Mouse (Mus musculus) liver, embryonic 13.5 days (tissue): Measurements from ENCODE around the gene Rhcg. TPM values are rescaled to one million over a fixed set of nuclear protein-coding genes. Genes with fewer than 3 reads are reported as not detected.
A peak's percentile ranks its signal among the peaks of the same experiment; 100 is the strongest.

Experiments used
- ATAC-seq: fragments of 200-750 bp; cut with Nextera tagmentation; 2 replicates; pipeline ENCODE4 v1.8.0; 2017; ENCODE audit warnings: low read depth, mild to moderate bottlenecking, moderate number of reproducible peaks, moderate library complexity
- DNase-seq: peaks from one replicate; pipeline ENCODE4 v3.0.0; 2022
- H3K27ac ChIP-seq: fragments of 300-500 bp; sonication (generic); 2 replicates; pipeline ENCODE4 v1.5.1; 2015; ENCODE audit warnings: moderate library complexity, mild to moderate bottlenecking, inconsistent platforms
- H3K27me3 ChIP-seq: fragments of 300-500 bp; sonication (generic); 2 replicates; pipeline ENCODE4 v1.6.1; 2015; ENCODE audit warnings: mild to moderate bottlenecking, inconsistent platforms
- H3K36me3 ChIP-seq: fragments of 300-500 bp; sonication (generic); 2 replicates; pipeline ENCODE4 v1.6.1; 2015; ENCODE audit warnings: mild to moderate bottlenecking, inconsistent platforms
- H3K4me1 ChIP-seq: fragments of 300-500 bp; sonication (generic); replicated peaks from 2 replicates; pipeline ENCODE4 v1.6.1; 2015; ENCODE audit warnings: inconsistent platforms
- H3K4me2 ChIP-seq: fragments of 300-500 bp; sonication (generic); 2 replicates; pipeline ENCODE4 v1.6.1; 2015; ENCODE audit warnings: inconsistent platforms, mild to moderate bottlenecking, moderate library complexity
- H3K4me3 ChIP-seq: fragments of 300-500 bp; sonication (generic); replicated peaks from 2 replicates; pipeline ENCODE4 v1.5.1; 2015; ENCODE audit warnings: mild to moderate bottlenecking, inconsistent platforms
- H3K9ac ChIP-seq: fragments of 300-500 bp; sonication (generic); 2 replicates; pipeline ENCODE4 v1.6.1; 2015; ENCODE audit warnings: mild to moderate bottlenecking, inconsistent platforms
- H3K9me3 ChIP-seq: fragments of 300-500 bp; sonication (generic); replicated peaks from 2 replicates; pipeline ENCODE4 v1.6.1; 2016; ENCODE audit warnings: inconsistent platforms
- WGBS: fragments of 180-500 bp; shearing (Covaris S2); methylation state at CpG from one replicate; pipeline ENCODE4 v1.1.7; 2015; ENCODE audit not compliant: insufficient replicate concordance; 5-methylcytosine and 5-hydroxymethylcytosine counted together
- polyA plus RNA-seq: library from polyadenylated mRNA; unstranded; fragments of >200 nt; fragmentation: Nextera tagmentation; extraction: Ambion mirVana; gene quantifications from 2 replicates; pipeline ENCODE4 v1.2.1, GENCODE M21; 2015

Rhcg gene
- polyA plus RNA-seq, 1 experiment from 2014 or later, result 0.09 TPM

DNA sequence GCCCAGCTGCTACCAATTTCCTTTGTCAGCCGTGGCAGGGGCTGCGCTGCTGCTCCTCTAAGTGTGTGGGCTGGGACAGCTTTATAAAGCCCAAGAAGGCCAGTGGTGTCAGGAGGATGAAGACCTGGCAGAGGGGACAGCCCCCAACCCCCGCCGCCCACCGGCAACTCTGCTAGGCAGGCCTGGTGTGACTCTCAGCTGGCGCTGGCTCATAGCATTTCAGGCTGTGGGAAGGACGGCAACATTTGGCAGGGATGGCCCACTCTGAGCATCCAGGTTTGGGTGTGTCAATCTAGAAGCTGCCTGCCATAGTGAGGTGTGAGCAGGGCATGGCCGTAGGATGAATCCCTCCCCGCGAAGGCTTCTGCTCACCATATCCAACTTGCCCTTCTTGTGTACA, 17.3 kb downstream of the Rhcg start:
- H3K9ac ChIP-seq, result no peak overlapping the region
- no peak overlapping the region for H3K27ac ChIP-seq
- ATAC-seq (no peak), DNase-seq (no peak)
- H3K27me3 ChIP-seq, result peaks cover 61% of the 10 kb centered on the region
- H3K4me1 ChIP-seq, result no peaks in the 10 kb centered on the region
- H3K4me2 ChIP-seq, result no peak overlapping the region
- no peaks in the 10 kb centered on the region for H3K36me3 ChIP-seq
- 67% methylated on average over 10 of the region's 10 CpGs for WGBS
- no peak overlapping the region for H3K4me3 ChIP-seq
- no peaks in the 10 kb centered on the region for H3K9me3 ChIP-seq

DNA sequence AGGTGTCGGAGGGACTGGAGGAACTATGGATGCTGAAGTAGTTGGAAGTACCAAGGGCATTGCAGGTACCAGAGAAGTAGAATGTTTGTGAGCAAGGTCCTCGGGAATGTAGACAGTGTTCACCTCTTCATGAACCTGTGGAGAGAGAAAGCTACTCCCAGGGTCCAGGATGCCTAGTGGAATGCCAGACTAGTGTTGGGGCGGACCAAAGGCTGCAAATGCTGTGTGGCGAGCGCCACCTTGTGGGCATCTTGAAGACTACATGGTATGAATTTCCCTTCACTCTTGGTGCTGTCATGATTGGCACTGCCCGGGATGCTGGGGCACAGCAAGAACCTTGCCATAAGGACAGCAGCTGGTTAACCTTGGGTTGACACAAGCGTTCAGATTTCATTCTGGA, 22.6 kb downstream of the Rhcg start:
- DNase-seq (peak; percentile 18), ATAC-seq (no peak)
- Histone ChIP-seq H3K27ac (no peak overlapping the region), H3K9me3 (no peaks in the 10 kb centered on the region), H3K9ac (no peak overlapping the region), H3K4me2 (no peak overlapping the region), H3K4me1 (0 out of 2 replicates have a peak, but pooled peaks cover 2% of the 10 kb centered on the region), H3K27me3 (peaks cover 81% of the 10 kb centered on the region), H3K36me3 (no peaks in the 10 kb centered on the region), H3K4me3 (no peak overlapping the region)
- WGBS, result 13% methylated on average over 7 of the region's 7 CpGs

DNA sequence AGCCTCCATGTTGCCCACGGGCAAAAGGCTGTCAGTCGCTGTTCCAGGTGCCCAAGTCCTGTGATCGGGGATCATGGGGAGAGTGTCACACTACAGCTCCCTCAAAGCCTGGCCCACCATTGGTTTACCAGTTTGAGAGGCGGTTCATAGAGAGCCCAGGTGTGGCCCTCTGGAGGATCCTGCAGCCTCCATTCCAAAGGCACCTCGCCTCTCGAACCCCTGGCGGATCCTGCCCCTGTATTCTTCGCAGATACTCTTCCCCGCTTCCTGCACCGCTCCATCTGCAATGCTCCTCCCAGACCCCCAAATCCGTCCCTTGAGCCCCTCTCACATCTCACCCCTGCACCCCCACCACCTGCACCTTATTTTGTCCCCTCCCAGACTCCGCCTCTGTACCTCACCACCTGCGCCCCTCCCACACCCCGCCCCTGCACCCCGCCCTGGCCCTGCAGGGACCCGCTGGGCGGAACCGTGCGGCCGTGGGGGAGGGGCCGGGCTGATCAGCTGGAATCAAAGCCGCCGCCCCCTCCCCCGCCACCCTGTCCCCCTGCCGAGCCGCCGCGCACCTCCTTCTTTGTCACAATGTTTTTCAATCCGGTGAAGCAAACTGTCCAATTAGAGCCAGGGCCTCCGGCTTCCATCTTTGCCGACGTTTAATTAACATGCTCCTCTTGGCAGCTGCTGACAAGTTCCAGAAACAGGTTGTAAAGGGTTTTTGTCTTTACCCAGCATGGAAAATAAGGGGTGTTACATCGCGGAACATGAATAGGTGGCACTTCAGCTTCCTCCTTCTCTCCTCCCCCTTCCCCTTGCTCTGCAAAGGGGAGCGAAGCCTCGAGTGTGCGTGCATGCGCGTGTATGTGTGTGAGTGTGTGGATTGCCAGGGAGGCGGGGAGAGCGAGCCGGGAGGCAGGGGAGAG, 25.4 kb downstream of the Rhcg start:
- H3K36me3 ChIP-seq, result no peaks in the 10 kb centered on the region
- H3K4me2 ChIP-seq, result peak overlapping the region; percentile 44
- no peak for DNase-seq
- no peak for ATAC-seq
- peaks cover 84% of the 10 kb centered on the region for H3K27me3 ChIP-seq
- 3% methylated on average over 42 of the region's 42 CpGs for WGBS
- H3K4me3 ChIP-seq, result peak overlapping the region; percentile 21; the same call in 1 of the 2 replicates
- H3K9ac ChIP-seq, result no peak overlapping the region
- H3K4me1 ChIP-seq, result 0 out of 2 replicates have a peak, but pooled peaks cover 2% of the 10 kb centered on the region
- H3K9me3 ChIP-seq, result no peaks in the 10 kb centered on the region
- H3K27ac ChIP-seq, result no peak overlapping the region

DNA sequence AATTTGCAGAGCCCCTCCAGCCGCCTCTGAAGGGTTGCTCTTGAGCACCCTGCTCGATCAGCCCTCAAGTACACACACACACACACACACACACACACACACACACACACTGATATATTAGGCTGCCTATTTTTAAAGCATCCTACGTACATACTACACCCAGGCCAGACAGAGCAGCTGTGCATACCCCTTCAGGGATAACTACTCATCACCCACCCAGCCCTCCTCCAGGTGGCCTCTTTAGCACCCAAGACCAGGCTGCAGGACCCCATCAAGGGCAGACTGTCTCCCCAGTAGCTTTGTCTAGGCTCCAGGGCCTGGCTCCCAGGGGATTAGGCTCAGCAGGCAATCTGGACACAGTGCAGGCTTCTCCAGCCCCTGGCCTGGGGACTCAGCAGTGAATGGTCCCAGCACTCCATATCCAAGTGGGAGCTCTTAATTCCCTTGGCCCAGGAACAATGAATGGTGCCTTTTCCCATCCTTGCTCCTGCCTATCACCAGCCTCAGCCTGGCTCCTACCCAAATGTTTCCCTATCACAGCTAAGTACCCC, 26.8 kb downstream of the Rhcg start:
- Histone ChIP-seq H3K4me1 (0 out of 2 replicates have a peak, but pooled peaks cover 2% of the 10 kb centered on the region), H3K27ac (no peak overlapping the region), H3K4me3 (no peak overlapping the region), H3K4me2 (no peak overlapping the region), H3K9me3 (no peaks in the 10 kb centered on the region), H3K9ac (no peak overlapping the region), H3K36me3 (no peaks in the 10 kb centered on the region), H3K27me3 (peaks cover 77% of the 10 kb centered on the region)
- no peak for DNase-seq
- ATAC-seq, result no peak
- WGBS, result 9% methylated on average over 3 of the region's 3 CpGs

DNA sequence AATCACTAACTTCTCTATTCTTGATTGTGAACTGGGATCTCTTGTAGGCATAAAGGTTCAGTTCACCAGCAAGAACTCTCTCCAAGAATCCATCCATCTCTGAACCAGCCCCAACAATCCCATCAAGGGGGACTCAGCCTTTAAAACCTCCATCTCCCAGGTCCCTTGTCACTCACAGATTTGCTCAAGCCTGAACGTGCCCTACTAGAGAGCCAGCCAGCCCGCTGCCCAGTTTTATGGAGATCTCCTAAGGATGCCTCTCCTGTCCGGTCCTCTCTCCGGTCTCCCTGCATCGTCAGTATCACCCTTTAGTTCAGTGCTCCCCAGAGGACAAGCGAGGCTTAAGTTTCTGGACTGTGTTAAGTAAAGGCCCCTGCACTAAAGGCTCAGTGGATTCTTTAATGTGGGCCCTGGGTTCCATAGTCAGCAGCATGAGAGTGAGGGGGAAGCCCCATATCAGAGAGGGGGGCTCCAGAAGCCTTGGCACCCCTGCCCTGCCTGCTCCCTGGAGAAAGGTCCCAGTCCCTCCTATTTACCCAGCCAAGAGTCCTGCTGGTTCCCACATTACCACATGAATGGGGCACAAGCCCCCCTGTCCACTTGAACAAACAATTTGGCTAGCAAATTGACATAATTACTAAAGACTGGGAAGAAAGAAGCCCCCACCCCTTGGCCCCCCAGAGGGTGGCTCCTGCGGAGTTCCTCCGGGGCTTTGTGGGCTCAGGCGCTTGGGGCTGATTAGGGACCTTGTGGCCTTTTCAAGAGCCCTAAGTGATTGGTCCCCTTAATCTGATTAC, 27.5 kb downstream of the Rhcg start:
- Histone ChIP-seq H3K4me1 (0 out of 2 replicates have a peak, but pooled peaks cover 2% of the 10 kb centered on the region), H3K27ac (no peak overlapping the region), H3K36me3 (no peaks in the 10 kb centered on the region), H3K9me3 (no peaks in the 10 kb centered on the region), H3K4me3 (no peak overlapping the region), H3K4me2 (no peak overlapping the region), H3K27me3 (peaks cover 73% of the 10 kb centered on the region), H3K9ac (no peak overlapping the region)
- DNase-seq, result no peak
- ATAC-seq, result no peak
- WGBS, result 16% methylated on average over 9 of the region's 9 CpGs

DNA sequence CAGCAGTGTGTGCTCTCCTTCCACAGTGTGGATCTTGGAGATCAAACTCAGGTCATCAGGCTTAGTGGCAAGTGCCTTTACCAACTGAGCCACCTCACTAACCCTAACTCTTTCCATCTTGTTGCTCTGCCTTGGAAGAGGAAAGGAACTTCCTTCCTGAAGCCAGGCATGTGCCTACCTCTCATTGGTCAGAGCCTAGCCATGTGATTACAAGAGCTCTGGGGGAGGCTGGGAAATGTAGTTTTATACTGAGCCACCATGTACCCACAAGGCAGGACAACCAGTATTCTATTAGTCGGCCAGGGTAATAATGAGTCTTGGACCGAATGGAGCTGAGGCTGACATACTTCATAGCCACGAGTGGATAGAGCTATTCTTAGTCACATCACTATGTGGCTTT, 29.2 kb downstream of the Rhcg start:
- Histone ChIP-seq H3K27ac (no peak overlapping the region), H3K9ac (no peak overlapping the region), H3K9me3 (no peaks in the 10 kb centered on the region), H3K4me3 (no peak overlapping the region), H3K36me3 (no peaks in the 10 kb centered on the region), H3K27me3 (peaks cover 70% of the 10 kb centered on the region), H3K4me1 (0 out of 2 replicates have a peak, but pooled peaks cover 2% of the 10 kb centered on the region), H3K4me2 (no peak overlapping the region)
- DNase-seq (no peak), ATAC-seq (no peak)
- 52% methylated on average over 3 of the region's 3 CpGs for WGBS

DNA sequence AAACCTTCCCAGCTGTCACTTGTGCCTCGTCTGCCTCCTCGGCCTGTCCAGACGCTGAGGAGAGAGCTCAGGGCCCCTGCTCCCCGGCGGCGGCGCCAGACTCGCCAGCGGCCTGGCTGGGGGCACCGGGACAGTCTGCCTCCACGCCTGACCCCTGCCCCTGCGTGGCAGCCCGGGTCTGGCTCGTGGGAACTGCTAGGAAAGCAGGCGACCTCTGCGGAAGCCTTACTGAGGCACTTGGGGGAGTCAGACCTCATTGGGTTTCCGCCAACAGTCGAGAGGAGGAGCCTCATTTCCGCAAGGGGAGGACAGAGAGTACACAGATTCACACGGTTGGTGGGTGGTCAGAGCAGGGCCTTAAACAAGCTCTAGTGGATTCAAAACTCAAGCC, 38.6 kb downstream of the Rhcg start:
- no peak for ATAC-seq
- under 1% methylated on average over 20 of the region's 20 CpGs for WGBS
- Histone ChIP-seq H3K36me3 (no peaks in the 10 kb centered on the region), H3K27me3 (peaks cover 91% of the 10 kb centered on the region), H3K27ac (no peak overlapping the region), H3K4me3 (peak overlapping the region; percentile 32), H3K4me2 (peak overlapping the region; percentile 43), H3K9me3 (no peaks in the 10 kb centered on the region), H3K9ac (no peak overlapping the region), H3K4me1 (peaks cover 8% of the 10 kb centered on the region)
- no peak for DNase-seq

DNA sequence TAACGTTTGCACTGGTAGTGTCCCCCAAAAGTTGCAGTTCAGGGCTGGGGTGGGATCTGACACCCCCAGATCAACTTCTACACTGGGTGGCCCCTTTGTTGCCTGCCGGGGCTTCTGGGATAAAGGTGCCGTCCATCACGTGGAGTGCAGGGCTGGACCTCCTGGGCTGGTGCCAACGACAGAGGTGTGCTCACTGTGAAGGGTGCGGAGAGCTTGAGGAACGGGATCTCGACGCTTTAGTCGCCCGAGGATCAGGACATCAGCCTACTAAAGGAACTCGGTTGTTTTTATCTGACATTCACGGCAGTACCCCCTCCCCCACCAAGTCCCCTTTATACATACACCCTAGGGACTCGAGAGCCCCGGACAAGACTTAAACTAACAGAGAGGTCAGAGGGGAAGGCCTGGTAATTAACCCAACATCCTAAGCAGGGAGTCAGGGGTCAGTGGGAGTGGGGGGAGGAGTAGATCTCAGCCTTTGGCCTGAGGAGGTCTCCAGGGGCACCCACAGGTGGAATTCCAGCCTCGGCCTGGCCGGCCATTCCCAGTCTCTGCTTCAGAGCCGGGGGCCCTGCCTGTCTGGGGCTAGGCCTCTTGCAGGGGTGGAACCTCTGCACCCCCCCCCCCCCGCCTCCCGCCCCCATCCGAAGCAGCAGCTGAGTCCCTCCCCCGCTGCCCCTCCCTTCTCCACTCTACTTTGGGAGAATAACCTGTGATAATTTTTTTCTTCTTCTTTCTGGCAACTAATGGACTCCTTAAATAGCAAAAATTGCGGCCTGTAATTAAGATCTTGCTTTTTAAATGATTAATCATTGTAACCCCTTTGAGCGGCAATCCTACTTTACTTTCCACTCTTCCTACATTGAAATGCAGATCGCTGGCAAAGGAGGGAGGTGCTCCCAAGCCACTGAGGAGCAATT, 39.3 kb downstream of the Rhcg start:
- DNase-seq (no peak), ATAC-seq (no peak)
- WGBS, result 9% methylated on average over 25 of the region's 25 CpGs
- Histone ChIP-seq H3K27me3 (peaks cover 89% of the 10 kb centered on the region), H3K9me3 (no peaks in the 10 kb centered on the region), H3K4me2 (peak overlapping the region; percentile 43), H3K4me1 (peaks cover 8% of the 10 kb centered on the region), H3K4me3 (peak overlapping the region; percentile 32; the same call in 1 of the 2 replicates), H3K27ac (no peak overlapping the region), H3K36me3 (no peaks in the 10 kb centered on the region), H3K9ac (no peak overlapping the region)

DNA sequence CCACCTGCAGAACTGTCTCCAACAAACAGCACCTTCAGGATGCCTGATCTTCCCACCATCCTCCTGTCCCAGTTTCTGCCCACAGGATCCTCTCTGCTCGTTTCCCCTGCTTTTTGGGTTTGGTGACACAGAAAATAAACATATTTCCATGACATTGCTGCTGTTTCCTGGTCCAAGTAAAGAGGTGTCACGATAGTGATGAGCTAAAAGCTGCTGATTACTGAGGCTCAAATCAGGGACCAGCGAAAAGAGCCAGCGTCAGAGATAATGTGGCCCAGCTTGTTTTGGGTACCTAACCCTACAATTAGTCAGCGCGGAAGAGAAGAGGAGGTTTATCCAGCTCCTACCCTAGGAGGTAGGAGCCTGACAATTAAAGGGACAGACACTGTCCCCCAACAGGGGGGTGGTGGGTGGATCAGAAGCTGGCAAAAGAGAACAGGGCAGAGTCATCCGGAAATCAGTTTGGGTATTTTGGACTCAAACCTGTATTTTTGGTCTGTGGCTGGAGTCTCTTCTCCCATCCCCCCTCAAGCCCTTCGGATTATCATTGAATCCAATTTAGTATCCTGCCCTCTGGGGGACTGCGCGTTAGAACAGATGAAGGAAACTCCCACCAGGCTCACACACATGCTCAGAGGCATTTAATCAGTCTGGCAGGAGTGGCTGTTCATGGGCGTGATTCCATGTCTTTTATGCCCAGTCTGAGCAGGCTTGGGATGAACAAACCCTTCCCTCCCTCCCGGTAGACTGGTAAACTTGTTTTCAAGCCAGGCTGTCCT, 40.2 kb downstream of the Rhcg start:
- Histone ChIP-seq H3K27me3 (peaks cover 84% of the 10 kb centered on the region), H3K4me2 (no peak overlapping the region), H3K9me3 (no peaks in the 10 kb centered on the region), H3K4me3 (no peak overlapping the region), H3K9ac (no peak overlapping the region), H3K36me3 (no peaks in the 10 kb centered on the region), H3K4me1 (peaks cover 8% of the 10 kb centered on the region), H3K27ac (no peak overlapping the region)
- ATAC-seq, result no peak
- DNase-seq, result no peak
- WGBS, result 13% methylated on average over 12 of the region's 12 CpGs

DNA sequence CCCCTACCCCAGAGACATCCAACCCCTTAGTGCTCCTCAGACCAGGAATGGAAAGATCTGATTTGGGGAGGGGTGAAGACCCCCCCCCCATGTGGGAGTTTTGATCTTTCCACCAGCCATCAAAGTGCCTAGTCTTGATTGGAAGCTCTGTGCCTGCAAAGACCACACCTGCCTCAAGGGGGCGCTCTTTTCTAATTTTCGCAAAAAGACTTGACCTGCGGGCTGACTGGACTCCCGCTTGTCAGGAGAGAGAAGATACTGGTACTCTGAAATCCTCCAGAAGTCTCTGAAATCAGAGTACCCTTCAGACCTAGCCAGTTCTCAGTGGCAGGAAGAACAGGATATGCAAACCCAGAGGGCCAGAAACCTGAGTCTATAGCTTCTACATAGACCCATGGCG, 40.8 kb downstream of the Rhcg start:
- H3K36me3 ChIP-seq, result no peaks in the 10 kb centered on the region
- H3K27me3 ChIP-seq, result peaks cover 78% of the 10 kb centered on the region
- 5% methylated on average over 5 of the region's 5 CpGs for WGBS
- H3K27ac ChIP-seq, result no peak overlapping the region
- peaks cover 8% of the 10 kb centered on the region for H3K4me1 ChIP-seq
- no peaks in the 10 kb centered on the region for H3K9me3 ChIP-seq
- no peak overlapping the region for H3K4me2 ChIP-seq
- no peak overlapping the region for H3K9ac ChIP-seq
- ATAC-seq (no peak), DNase-seq (no peak)
- no peak overlapping the region for H3K4me3 ChIP-seq
